Mouse (Mus musculus) stomach, embryonic 16.5 days (tissue): Measurements from ENCODE around the gene Hist1h1e. TPM values are rescaled to one million over a fixed set of nuclear protein-coding genes. Genes with fewer than 3 reads are reported as not detected.
A peak's percentile ranks its signal among the peaks of the same experiment; 100 is the strongest.

Experiments used
- ATAC-seq: fragments of 200-750 bp; cut with Nextera tagmentation; 2 replicates; pipeline ENCODE4 v1.8.0; 2017; ENCODE audit warnings: moderate number of reproducible peaks, moderate TSS enrichment; ENCODE audit not compliant: insufficient read depth, low FRiP score
- H3K27ac ChIP-seq: fragments of 300-500 bp; sonication (generic); 2 replicates; pipeline ENCODE4 v1.5.1; 2014; ENCODE audit warnings: low read length
- H3K27me3 ChIP-seq: fragments of 300-500 bp; sonication (generic); 2 replicates; pipeline ENCODE4 v1.6.1; 2014; ENCODE audit warnings: low read length, control low read depth, mixed read lengths; ENCODE audit not compliant: control insufficient read depth, insufficient read depth
- H3K36me3 ChIP-seq: fragments of 300-500 bp; sonication (generic); 2 replicates; pipeline ENCODE4 v1.6.1; 2014; ENCODE audit warnings: low read length; ENCODE audit not compliant: control insufficient read depth, insufficient read depth
- H3K4me1 ChIP-seq: fragments of 300-500 bp; sonication (generic); 2 replicates; pipeline ENCODE4 v1.6.1; 2014; ENCODE audit warnings: low read length, control low read depth, mixed read lengths; ENCODE audit not compliant: control insufficient read depth, insufficient read depth
- H3K4me2 ChIP-seq: fragments of 300-500 bp; sonication (generic); 2 replicates; pipeline ENCODE4 v1.6.1; 2014; ENCODE audit warnings: low read depth, low read length, mixed read lengths
- H3K4me3 ChIP-seq: fragments of 300-500 bp; sonication (generic); replicated peaks from 2 replicates; pipeline ENCODE4 v1.5.1; 2014; ENCODE audit warnings: mild to moderate bottlenecking, low read length
- H3K9ac ChIP-seq: fragments of 300-500 bp; sonication (generic); 2 replicates; pipeline ENCODE4 v1.6.1; 2014; ENCODE audit warnings: low read length
- H3K9me3 ChIP-seq: fragments of 300-500 bp; sonication (generic); replicated peaks from 2 replicates; pipeline ENCODE4 v1.6.1; 2016; ENCODE audit warnings: low read length, control low read depth; ENCODE audit not compliant: control insufficient read depth
- WGBS: fragments of 180-500 bp; shearing (Covaris S2); extraction: QIAGEN DNeasy Blood & Tissue Kit; methylation state at CpG from one replicate; pipeline ENCODE4 v1.1.7; 2014; 5-methylcytosine and 5-hydroxymethylcytosine counted together
- polyA plus RNA-seq: library from polyadenylated mRNA; unstranded; fragments of >200 nt; fragmentation: Nextera tagmentation; extraction: Ambion mirVana; gene quantifications from 2 replicates; pipeline ENCODE4 v1.2.1, GENCODE M21; 2015

Hist1h1e gene
- polyA plus RNA-seq, 1 experiment from 2014 or later = 16.6 TPM

DNA sequence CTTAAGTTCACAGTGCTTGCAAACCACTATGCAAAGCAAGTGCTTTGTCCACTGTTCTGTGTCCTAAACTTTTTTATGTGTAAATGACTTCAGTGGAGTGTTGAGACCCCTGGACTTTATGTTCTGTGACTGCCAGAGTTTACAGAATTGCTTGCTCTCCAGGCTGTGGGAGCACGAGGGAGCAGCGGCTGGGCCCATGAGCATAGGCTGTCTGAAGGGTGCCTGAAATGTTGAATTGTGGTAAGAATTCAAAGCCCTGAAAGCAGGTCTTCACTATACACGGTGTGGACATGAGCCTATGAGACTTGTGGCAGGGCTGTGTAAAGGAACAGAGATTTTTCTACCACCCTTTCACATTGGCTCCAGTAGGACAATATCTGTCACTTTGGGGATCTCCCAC is 10.7 kb downstream of the Hist1h1e start:
- ATAC-seq = no peak

DNA sequence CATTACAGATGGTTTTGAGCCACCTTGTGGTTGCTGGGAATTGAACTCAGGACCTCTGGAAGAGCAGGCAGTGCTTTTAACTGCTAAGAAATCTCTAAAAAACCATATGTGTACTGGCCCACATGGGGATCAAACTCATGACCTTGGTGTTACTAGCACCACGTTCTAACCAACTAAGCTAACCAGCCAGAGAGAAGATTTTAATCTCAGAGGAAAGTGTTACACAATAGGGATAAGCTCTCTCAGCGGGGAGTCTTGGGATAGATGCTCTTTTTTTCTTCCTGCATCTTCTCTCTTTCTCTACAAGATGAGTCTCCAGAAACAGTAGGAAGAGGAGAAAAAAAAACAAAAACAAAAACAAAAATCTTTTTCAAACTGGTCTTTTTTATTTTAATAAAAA is 12.0 kb downstream of the Hist1h1e start:
- ATAC-seq = no peak
- H3K4me2 ChIP-seq = no peak overlapping the region
- no peak overlapping the region for H3K9ac ChIP-seq
- 64% methylated on average over 2 of the region's 2 CpGs for WGBS
- H3K4me3 ChIP-seq = no peak overlapping the region
- H3K4me1 ChIP-seq = no peaks in the 10 kb centered on the region
- H3K36me3 ChIP-seq = no peaks in the 10 kb centered on the region
- no peaks in the 10 kb centered on the region for H3K9me3 ChIP-seq
- no peak overlapping the region for H3K27ac ChIP-seq
- no peaks in the 10 kb centered on the region for H3K27me3 ChIP-seq

More for the DNA sequence above, 10.7 kb downstream of the Hist1h1e start:
- H3K9me3 ChIP-seq = no peaks in the 10 kb centered on the region
- H3K4me1 ChIP-seq = no peaks in the 10 kb centered on the region
- no peak overlapping the region for H3K4me3 ChIP-seq
- H3K4me2 ChIP-seq = no peak overlapping the region
- no peak overlapping the region for H3K27ac ChIP-seq
- H3K36me3 ChIP-seq = no peaks in the 10 kb centered on the region
- no peak overlapping the region for H3K9ac ChIP-seq
- no peaks in the 10 kb centered on the region for H3K27me3 ChIP-seq
- 87% methylated on average over 3 of the region's 3 CpGs for WGBS

DNA sequence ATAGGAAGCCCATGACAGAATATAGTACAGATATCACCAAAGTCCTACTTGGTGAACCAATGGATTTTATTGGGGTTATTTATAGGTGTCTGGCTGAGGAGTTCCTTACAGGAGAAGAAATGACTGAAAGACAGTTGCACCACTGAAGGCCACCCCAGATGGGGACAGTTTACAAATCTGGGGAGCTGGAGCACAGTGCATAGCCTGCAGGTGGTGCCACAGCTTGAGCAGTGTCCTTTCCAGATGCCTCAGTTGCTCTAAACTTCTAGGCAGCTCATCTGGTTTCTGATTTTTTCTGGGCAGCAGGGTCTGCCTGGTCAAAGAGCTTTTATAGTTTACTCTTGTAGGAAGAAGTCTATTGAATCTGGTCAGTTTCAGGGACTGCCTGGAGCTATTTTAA is 12.5 kb downstream of the Hist1h1e start:
- no peaks in the 10 kb centered on the region for H3K9me3 ChIP-seq
- H3K4me3 ChIP-seq = no peak overlapping the region
- no peak overlapping the region for H3K4me2 ChIP-seq
- H3K27ac ChIP-seq = no peak overlapping the region
- H3K4me1 ChIP-seq = no peaks in the 10 kb centered on the region
- no peak for ATAC-seq
- H3K9ac ChIP-seq = no peak overlapping the region
- H3K27me3 ChIP-seq = no peaks in the 10 kb centered on the region
- H3K36me3 ChIP-seq = no peaks in the 10 kb centered on the region

DNA sequence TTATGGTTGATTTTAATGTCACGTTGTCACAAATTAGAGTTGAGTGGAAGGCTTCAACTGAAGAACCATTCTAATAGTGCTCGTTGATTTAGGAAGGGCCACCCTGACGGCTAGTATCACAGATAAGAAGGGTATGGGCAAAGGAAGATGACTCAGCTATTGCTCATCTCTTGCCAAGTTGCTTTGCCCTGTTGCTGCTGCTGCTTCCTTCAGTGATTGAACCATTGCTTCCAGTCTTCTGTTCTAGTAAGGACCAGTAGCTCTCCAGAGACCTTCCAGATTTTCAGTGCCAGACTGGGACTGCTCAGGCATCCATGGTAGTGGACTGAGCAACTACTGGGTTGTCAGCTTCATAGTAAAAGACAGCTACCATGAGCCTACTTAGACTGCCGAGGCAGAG is 13.1 kb downstream of the Hist1h1e start:
- Histone ChIP-seq H3K36me3 (no peaks in the 10 kb centered on the region), H3K4me1 (no peaks in the 10 kb centered on the region), H3K4me3 (no peak overlapping the region), H3K27me3 (no peaks in the 10 kb centered on the region), H3K27ac (no peak overlapping the region), H3K4me2 (no peak overlapping the region), H3K9ac (no peak overlapping the region), H3K9me3 (no peaks in the 10 kb centered on the region)
- ATAC-seq = no peak
- WGBS = 76% methylated on average over 4 of the region's 4 CpGs

DNA sequence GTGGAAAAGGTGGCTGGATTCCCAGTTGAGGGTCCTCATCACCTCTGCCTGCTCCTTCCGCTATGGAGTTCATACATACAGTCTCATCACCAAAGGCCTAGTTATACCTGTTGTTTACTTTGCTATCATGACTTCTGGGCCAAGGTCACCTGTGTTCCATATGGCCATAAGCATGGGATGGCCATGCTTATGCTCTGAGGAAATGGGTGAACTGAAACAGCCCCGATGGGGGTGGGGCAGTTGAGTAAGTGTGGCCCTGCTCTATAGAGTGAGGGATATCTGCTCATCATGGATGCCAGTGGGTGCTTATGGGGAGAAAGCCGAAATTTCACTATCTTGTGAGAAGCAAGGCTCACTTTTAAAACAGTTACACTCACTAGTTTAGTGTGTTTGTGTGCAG is 17.3 kb downstream of the Hist1h1e start:
- no peaks in the 10 kb centered on the region for H3K27me3 ChIP-seq
- no peak overlapping the region for H3K27ac ChIP-seq
- H3K36me3 ChIP-seq = no peaks in the 10 kb centered on the region
- no peak for ATAC-seq
- no peak overlapping the region for H3K9ac ChIP-seq
- H3K4me2 ChIP-seq = no peak overlapping the region
- no peaks in the 10 kb centered on the region for H3K9me3 ChIP-seq
- no peak overlapping the region for H3K4me3 ChIP-seq
- H3K4me1 ChIP-seq = no peaks in the 10 kb centered on the region
- WGBS = 83% methylated on average over 3 of the region's 3 CpGs

DNA sequence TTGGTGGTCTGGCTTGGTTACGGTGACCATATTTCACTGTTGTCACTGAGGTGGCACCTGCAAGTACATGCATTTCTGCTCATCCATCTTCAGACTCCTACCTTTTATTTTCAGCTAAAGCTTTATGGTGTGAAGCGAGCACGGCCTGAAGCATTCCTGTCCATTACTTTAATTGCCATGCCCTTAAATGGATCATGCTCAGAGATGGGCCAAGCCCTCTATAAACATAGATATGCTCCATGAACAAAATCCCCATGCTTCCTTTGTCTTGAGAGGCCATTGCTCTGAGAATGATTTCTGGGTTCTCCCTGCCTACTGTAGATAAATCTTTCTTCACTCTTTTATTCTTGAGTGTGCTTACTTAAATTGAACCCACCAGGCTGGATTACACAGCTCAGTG is 17.9 kb downstream of the Hist1h1e start:
- Histone ChIP-seq H3K9me3 (no peaks in the 10 kb centered on the region), H3K27me3 (no peaks in the 10 kb centered on the region), H3K9ac (no peak overlapping the region), H3K4me3 (no peak overlapping the region), H3K27ac (no peak overlapping the region), H3K4me2 (no peak overlapping the region), H3K36me3 (no peaks in the 10 kb centered on the region), H3K4me1 (no peaks in the 10 kb centered on the region)
- no peak for ATAC-seq
- WGBS = 76% methylated on average over 3 of the region's 3 CpGs

DNA sequence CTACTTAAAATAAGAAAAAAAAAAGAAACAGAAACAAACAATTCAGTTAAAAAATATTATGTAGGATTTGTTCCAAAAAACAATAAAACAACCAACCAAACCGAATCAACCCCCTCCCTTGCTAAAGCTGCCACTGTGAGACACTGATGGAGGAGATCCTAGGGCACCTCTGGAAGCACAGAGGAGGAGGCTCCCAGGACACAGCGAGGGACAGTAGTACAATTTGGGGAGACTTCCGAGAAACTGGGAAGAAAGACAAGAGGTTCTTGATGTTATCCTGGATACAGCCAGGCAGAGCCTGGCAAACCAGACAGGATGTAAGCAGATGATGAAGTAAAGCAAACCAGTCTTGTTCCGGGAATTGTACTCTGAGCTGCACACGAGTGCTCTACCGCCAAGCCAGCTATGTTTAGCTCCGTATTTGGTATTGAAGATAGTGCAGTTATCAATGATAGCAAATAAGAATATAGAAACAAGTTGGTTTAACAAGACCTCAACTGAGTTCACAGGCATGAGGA is 19.1 kb downstream of the Hist1h1e start:
- 67% methylated on average over 7 of the region's 7 CpGs for WGBS
- no peak for ATAC-seq
- no peaks in the 10 kb centered on the region for H3K27me3 ChIP-seq

DNA sequence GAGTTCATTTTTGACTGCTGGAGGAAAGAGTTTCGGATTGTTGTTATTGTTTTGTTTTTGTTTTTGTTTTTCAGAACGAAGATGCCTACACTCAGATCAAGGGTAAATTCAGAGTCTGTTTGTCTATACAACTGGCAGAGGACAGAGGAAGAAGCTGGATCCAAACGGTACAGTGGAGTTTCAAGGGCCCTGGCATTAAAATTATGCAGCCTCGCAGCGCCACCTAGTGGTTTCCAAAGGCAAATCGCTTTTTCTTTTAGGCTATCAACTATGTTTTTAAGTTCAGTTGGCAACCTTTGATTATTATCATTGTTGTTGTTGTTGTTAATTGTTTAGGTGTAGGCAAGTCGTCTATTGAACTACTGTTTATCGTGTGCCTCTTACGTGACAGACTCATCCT is 24.4 kb downstream of the Hist1h1e start:
- Histone ChIP-seq H3K27me3 (no peaks in the 10 kb centered on the region), H3K4me2 (no peak overlapping the region), H3K36me3 (no peaks in the 10 kb centered on the region), H3K27ac (no peak overlapping the region), H3K9ac (no peak overlapping the region), H3K9me3 (no peaks in the 10 kb centered on the region), H3K4me3 (no peak overlapping the region), H3K4me1 (no peaks in the 10 kb centered on the region)
- 6% methylated on average over 9 of the region's 9 CpGs for WGBS
- 0 out of 2 replicates have a peak, but pooled peaks have one; percentile 40 for ATAC-seq

More for the DNA sequence above, 19.1 kb downstream of the Hist1h1e start:
- no peak overlapping the region for H3K4me3 ChIP-seq
- no peak overlapping the region for H3K27ac ChIP-seq
- H3K9me3 ChIP-seq = no peaks in the 10 kb centered on the region
- H3K4me1 ChIP-seq = no peaks in the 10 kb centered on the region
- H3K9ac ChIP-seq = no peak overlapping the region
- no peak overlapping the region for H3K4me2 ChIP-seq
- no peaks in the 10 kb centered on the region for H3K36me3 ChIP-seq

DNA sequence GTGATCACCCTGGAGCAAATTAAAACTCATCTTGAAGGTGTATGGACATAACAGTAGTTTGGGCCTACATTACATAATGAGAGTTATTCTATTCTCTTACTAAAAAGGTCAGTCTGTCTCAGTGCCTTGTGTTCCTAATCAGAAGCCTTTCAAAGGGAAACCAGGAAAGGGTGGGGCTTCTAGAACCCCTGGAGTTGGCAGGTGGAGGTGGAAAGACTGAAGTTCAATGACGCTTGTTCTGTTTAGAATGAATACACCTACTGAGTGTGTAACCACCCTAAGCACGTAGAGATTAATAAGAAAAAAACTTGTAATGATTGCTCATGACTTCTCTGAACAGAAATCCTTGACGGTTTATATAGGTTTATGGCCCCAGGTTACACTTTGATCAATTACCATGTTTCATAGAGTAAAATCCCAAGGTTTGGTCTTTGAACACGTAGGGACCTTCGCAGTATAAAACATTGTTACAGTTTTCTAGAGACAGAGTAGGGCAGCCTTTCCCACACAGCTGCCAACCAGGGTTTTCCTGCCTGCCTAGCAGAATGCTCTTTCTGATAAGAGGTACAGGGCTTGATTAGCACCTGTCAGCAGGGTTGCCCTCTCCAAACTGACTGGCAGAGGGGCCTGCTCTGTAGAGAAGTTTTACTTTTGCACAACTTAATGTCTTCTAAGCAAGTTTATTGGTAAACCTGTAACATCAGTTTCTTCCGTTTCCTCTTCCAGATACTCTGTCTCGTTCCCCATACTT is 26.6 kb downstream of the Hist1h1e start:
- H3K4me3 ChIP-seq = no peak overlapping the region
- H3K9ac ChIP-seq = no peak overlapping the region
- WGBS = 72% methylated on average over 7 of the region's 7 CpGs
- no peak overlapping the region for H3K4me2 ChIP-seq
- H3K27ac ChIP-seq = peak overlapping the region; percentile 33; the same call in 1 of the 2 replicates
- H3K4me1 ChIP-seq = no peaks in the 10 kb centered on the region; the same call in 1 of the 2 replicates
- H3K36me3 ChIP-seq = no peaks in the 10 kb centered on the region
- H3K9me3 ChIP-seq = no peaks in the 10 kb centered on the region
- ATAC-seq = peak; percentile 50; the same call in 1 of the 2 replicates
- H3K27me3 ChIP-seq = no peaks in the 10 kb centered on the region
